Mouse (Mus musculus) CH12.LX (cell line): Measurements from ENCODE around the gene Faap24. TPM values are rescaled to one million over a fixed set of nuclear protein-coding genes. Genes with fewer than 3 reads are reported as not detected.

Experiments
- DNase-seq: peaks from one replicate; pipeline ENCODE4 v3.0.0-alpha.2; 2013; ENCODE audit errors: extremely low read depth
- H3K27ac ChIP-seq: 2 replicates; pipeline ENCODE4 v1.5.1; 2012; ENCODE audit warnings: low read depth, mild to moderate bottlenecking, control low read depth, moderate library complexity; ENCODE audit not compliant: insufficient read depth
- H3K27me3 ChIP-seq: replicated peaks from 2 replicates; pipeline ENCODE3; 2012; ENCODE audit warnings: inconsistent platforms
- H3K36me3 ChIP-seq, 2 experiments: replicated peaks in 1 of 2; 2 replicates each; pipeline versions ENCODE3 to v1.6.1; 2012; ENCODE audit warnings: inconsistent platforms in 1 of 2, low read length in 1 of 2, mild to moderate bottlenecking in 1 of 2, mixed read lengths in 1 of 2, moderate library complexity in 1 of 2; ENCODE audit not compliant: control insufficient read depth in 1 of 2, insufficient read depth in 1 of 2
- H3K4me1 ChIP-seq, 2 experiments: 2 replicates each; pipeline ENCODE4 v1.6.1; 2012; ENCODE audit warnings: inconsistent platforms in 1 of 2, moderate library complexity in 1 of 2; ENCODE audit not compliant: insufficient read depth in 2 of 2, control insufficient read depth in 1 of 2
- H3K4me2 ChIP-seq: 2 replicates; pipeline ENCODE4 v1.6.1; 2012; ENCODE audit warnings: low read depth, mild to moderate bottlenecking, control low read depth; ENCODE audit not compliant: poor library complexity, insufficient read depth, severe bottlenecking
- H3K4me3 ChIP-seq, 3 experiments: fragments of 150-350 bp in 1 of 3; sonication (generic) in 1 of 3; replicated peaks in 1 of 3; 2 replicates each; pipeline versions ENCODE3 to v1.5.1; 2011 to 2012; ENCODE audit warnings: low read depth in 2 of 3, low read length in 2 of 3, mild to moderate bottlenecking in 2 of 3, moderate library complexity in 2 of 3, control low read depth in 1 of 3, improper control_type of control experiment in 1 of 3, inconsistent platforms in 1 of 3, mixed read lengths in 1 of 3; ENCODE audit not compliant: poor library complexity in 1 of 3
- H3K79me2 ChIP-seq: replicated peaks from 2 replicates; pipeline ENCODE4 v1.6.1; 2012; ENCODE audit warnings: mild to moderate bottlenecking, moderate library complexity; ENCODE audit not compliant: control insufficient read depth, poor library complexity, insufficient read depth, severe bottlenecking; ENCODE audit errors: extremely low read depth
- H3K9ac ChIP-seq: 2 replicates; pipeline ENCODE4 v1.6.1; 2012; ENCODE audit warnings: low read depth, mild to moderate bottlenecking, control low read depth, moderate library complexity; ENCODE audit not compliant: insufficient read depth
- H3K9me3 ChIP-seq: replicated peaks from 2 replicates; pipeline ENCODE3; 2012; ENCODE audit warnings: low read length, inconsistent platforms, mixed read lengths
- CHD2 ChIP-seq: IDR thresholded peaks from 2 replicates; pipeline ENCODE4 v1.6.1; 2011; ENCODE audit warnings: low read length, improper control_type of control experiment
- CTCF ChIP-seq, 2 experiments: IDR thresholded peaks in 1 of 2; conservative IDR thresholded peaks in 1 of 2; 2 replicates each; pipeline ENCODE4 v1.5.1; 2011 to 2012; ENCODE audit warnings: low read depth in 2 of 2, low read length in 2 of 2, improper control_type of control experiment in 1 of 2, inconsistent platforms in 1 of 2, mild to moderate bottlenecking in 1 of 2, moderate library complexity in 1 of 2
- ELF1 ChIP-seq: IDR thresholded peaks from 2 replicates; pipeline ENCODE4 v1.6.1; 2014; ENCODE audit warnings: low read depth, mild to moderate bottlenecking, inconsistent platforms, low read length, improper control_type of control experiment
- EP300 ChIP-seq: IDR thresholded peaks from 2 replicates; pipeline ENCODE4 v1.6.1; 2011; ENCODE audit warnings: low read length, improper control_type of control experiment
- GABPA ChIP-seq: IDR thresholded peaks from 2 replicates; pipeline ENCODE4 v1.6.1; 2012; ENCODE audit warnings: low read depth, low read length, improper control_type of control experiment, inconsistent platforms; ENCODE audit not compliant: insufficient replicate concordance
- IRF4 ChIP-seq: IDR thresholded peaks from 2 replicates; pipeline ENCODE4 v1.6.1; 2014; ENCODE audit warnings: low read depth, mild to moderate bottlenecking, inconsistent platforms, low read length, improper control_type of control experiment
- JUND ChIP-seq: conservative IDR thresholded peaks from 2 replicates; pipeline ENCODE4 v1.6.1; 2011; ENCODE audit warnings: low read depth, low read length, improper control_type of control experiment
- MAX ChIP-seq: IDR thresholded peaks from 2 replicates; pipeline ENCODE4 v1.6.1; 2011; ENCODE audit warnings: low read length, improper control_type of control experiment
- MXI1 ChIP-seq: IDR thresholded peaks from 2 replicates; pipeline ENCODE4 v1.6.1; 2011; ENCODE audit warnings: mild to moderate bottlenecking, low read depth, low read length, improper control_type of control experiment
- MYC ChIP-seq: IDR thresholded peaks from 2 replicates; pipeline ENCODE4 v1.6.1; 2011; ENCODE audit warnings: low read depth, mild to moderate bottlenecking, improper control_type of control experiment, low read length
- NRF1 ChIP-seq: IDR thresholded peaks from 2 replicates; pipeline ENCODE4 v1.6.1; 2014; ENCODE audit warnings: low read depth, mild to moderate bottlenecking, inconsistent platforms, low read length, improper control_type of control experiment, moderate library complexity
- POLR2A ChIP-seq: IDR thresholded peaks from 2 replicates; pipeline ENCODE4 v1.6.1; 2011; ENCODE audit warnings: low read depth, mild to moderate bottlenecking, improper control_type of control experiment, low read length
- POLR2AphosphoS2 ChIP-seq: IDR thresholded peaks from 2 replicates; pipeline ENCODE4 v1.6.1; 2011; ENCODE audit warnings: low read depth, low read length, improper control_type of control experiment
- RAD21 ChIP-seq: IDR thresholded peaks from 2 replicates; pipeline ENCODE4 v1.6.1; 2011; ENCODE audit warnings: low read depth, mild to moderate bottlenecking, low read length, improper control_type of control experiment, moderate library complexity
- SIN3A ChIP-seq: IDR thresholded peaks from 2 replicates; pipeline ENCODE4 v1.6.1; 2012; ENCODE audit warnings: low read length, improper control_type of control experiment, inconsistent platforms
- SMC3 ChIP-seq: IDR thresholded peaks from 2 replicates; pipeline ENCODE4 v1.6.1; 2011; ENCODE audit warnings: low read depth, low read length, improper control_type of control experiment
- TBP ChIP-seq: conservative IDR thresholded peaks from 2 replicates; pipeline ENCODE4 v1.6.1; 2011; ENCODE audit warnings: low read depth, low read length, improper control_type of control experiment
- UBTF ChIP-seq: IDR thresholded peaks from 2 replicates; pipeline ENCODE4 v1.6.1; 2012; ENCODE audit warnings: low read depth, mild to moderate bottlenecking, inconsistent platforms, low read length, improper control_type of control experiment, moderate library complexity
- ZC3H11A ChIP-seq: IDR thresholded peaks from 2 replicates; pipeline ENCODE4 v1.6.1; 2012; ENCODE audit warnings: low read depth, mild to moderate bottlenecking, inconsistent platforms, low read length, improper control_type of control experiment
- ZKSCAN1 ChIP-seq: IDR thresholded peaks from 2 replicates; pipeline ENCODE4 v1.6.1; 2012; ENCODE audit warnings: low read depth, inconsistent platforms, low read length, improper control_type of control experiment, borderline replicate concordance
- dilution Hi-C: fragments of 300-500 bp; cut with MboI; formaldehyde crosslinking; loops from 2 replicates; pipeline ENCODE4 v1.14.3; 2020; ENCODE audit warnings: low sequenced_read_pairs; ENCODE audit not compliant: extremely low pct_unique_long_range_greater_than_20kb, extremely low pct_ligation_motif_present
- in situ Hi-C: fragments of 300-500 bp; cut with MboI; formaldehyde crosslinking; loops from 3 replicates; pipeline ENCODE4 v1.14.3; 2019; ENCODE audit warnings: low sequenced_read_pairs, low pct_ligation_motif_present, low pct_unique_long_range_greater_than_20kb, mixed read lengths
- polyA plus RNA-seq: library from polyadenylated mRNA; unstranded; fragments of >175 nt; gene quantifications from 2 replicates; pipeline ENCODE4 v1.2.1, GENCODE M21; 2012; ENCODE audit warnings: low read depth; ENCODE audit not compliant: insufficient read length
- total RNA-seq, 2 experiments: library from RNA; depleted of rRNA; stranded (reverse); fragments of 300-350 nt in 1 of 2; fragments of >200 nt in 1 of 2; gene quantifications; 2 replicates each; pipeline ENCODE4 v1.2.3; 2012 to 2014

The Faap24 gene
- total and polyA plus RNA-seq, 3 experiments = 17.6 to 55.1 (median 23.1) TPM

- Histone ChIP-seq H3K79me2 (no peaks in the 10 kb centered on the region), H3K4me2 (no peak overlapping the region), H3K4me1 (peaks cover 0 to 16% of the 10 kb centered on the region in 2 experiments; a peak in 2 of 4 replicates), H3K36me3 (peaks cover 0 to 2% of the 10 kb centered on the region in 2 experiments), H3K4me3 (no peak overlapping the region), H3K27ac (no peak overlapping the region), H3K27me3 (no peaks in the 10 kb centered on the region)
- dilution Hi-C loops = no loop called here
- in situ Hi-C loops = loop anchor here (25.0 kb wide), 1 partner anchor 176 kb away; the partner anchor contains the start of gene Nudt19
- TF ChIP-seq JUND = no peak
- no peak for TF ChIP-seq CHD2
- TF ChIP-seq MYC = no peak
- TF ChIP-seq POLR2A = no peak
- TF ChIP-seq TBP = no peak
- no peak for TF ChIP-seq MXI1
- TF ChIP-seq GABPA = no peak
- no peak for TF ChIP-seq IRF4
- TF ChIP-seq UBTF = no peak
- no peak for TF ChIP-seq ZC3H11A
- no peak for TF ChIP-seq EP300
- TF ChIP-seq CTCF (conservative IDR thresholded peaks at IDR 0.05 in 1 of 2, IDR thresholded peaks at IDR 0.05 in 1 of 2; ENCODE audit: low read depth in 2 of 2, low read length in 2 of 2) = peak; percentile 52 to 55
- TF ChIP-seq MAX = no peak
- no peak for TF ChIP-seq NRF1
- no peak for TF ChIP-seq ZKSCAN1
- TF ChIP-seq RAD21 = peak; percentile 16
- TF ChIP-seq SIN3A = no peak
- peak; percentile 30 for TF ChIP-seq SMC3
- TF ChIP-seq, all 38 proteins: peak for 3
- DNase-seq = no peak
- Histone ChIP-seq H3K9me3 (peaks cover 2% of the 10 kb centered on the region), H3K9ac (no peak overlapping the region)
Measured at GRCm38 (mm10) chr7:35386525-35386952, 10.1 kb downstream of the Faap24 start.

- Histone ChIP-seq H3K9me3 (peaks cover 2% of the 10 kb centered on the region), H3K79me2 (no peaks in the 10 kb centered on the region), H3K4me2 (no peak overlapping the region), H3K36me3 (no peaks in the 10 kb centered on the region), H3K4me3 (no peak overlapping the region), H3K4me1 (peaks cover 5 to 19% of the 10 kb centered on the region in 2 experiments; a peak in 3 of 4 replicates), H3K27ac (no peak overlapping the region), H3K9ac (no peak overlapping the region), H3K27me3 (no peaks in the 10 kb centered on the region)
- dilution Hi-C loops = no loop called here
- DNase-seq = peak; percentile 32
- in situ Hi-C loops = loop anchor here (25.0 kb wide), 1 partner anchor 179 kb away; the partner anchor contains the start of gene Nudt19
- no peak for TF ChIP-seq ZC3H11A
- TF ChIP-seq POLR2AphosphoS2 = no peak
- peak; percentile 67 for TF ChIP-seq ELF1
Measured at GRCm38 (mm10) chr7:35382706-35383353, 13.8 kb downstream of the Faap24 start.
